Mouse (Mus musculus): ENCODE measurements around the gene Brd7.

DNA sequence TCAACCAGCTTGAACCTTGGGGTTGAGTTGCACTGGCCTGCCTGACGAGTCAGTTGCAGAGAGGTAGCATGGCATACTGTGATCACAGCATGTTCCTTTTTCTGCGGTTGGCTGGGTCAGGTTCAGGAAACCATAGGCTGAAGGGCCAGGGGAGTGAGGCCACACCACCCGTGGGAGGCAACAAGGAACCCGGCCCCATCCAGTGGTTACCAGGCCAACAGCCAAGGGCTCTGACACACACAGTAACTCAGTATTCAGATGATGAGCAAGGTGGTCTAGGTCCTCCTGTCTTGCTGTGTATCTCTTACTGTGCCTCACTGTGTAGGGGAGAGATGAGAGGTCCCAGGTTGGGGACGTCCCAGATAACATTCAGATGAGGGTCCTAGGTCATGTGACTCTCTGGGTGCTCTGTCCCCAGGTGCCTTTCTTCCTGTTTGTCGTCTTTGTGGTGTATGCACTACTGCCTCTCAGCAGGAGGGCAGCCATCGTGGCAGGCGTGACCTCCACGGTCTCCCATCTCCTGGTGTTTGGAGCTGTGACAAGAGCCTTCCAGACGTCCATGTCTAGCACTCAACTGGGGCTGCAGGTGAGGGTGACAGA is 52.6 kb downstream of the Brd7 start:
- TF ChIP-seq CTCF (IDR thresholded peaks at IDR 0.05; ENCODE audit: insufficient read depth, low read depth, low read length) (no peak), POLR2A (IDR thresholded peaks at IDR 0.05; ENCODE audit: insufficient read depth, low read depth, low read length) (no peak)

Measured in olfactory bulb, adult 2 months (tissue).